In genomic region chr3:15175811-15176210, GRCm38 (mm10) we compare ENCODE assay signal across 21 mouse cellular contexts.
"Had no signal": no experiment of that assay in that cellular context is flagged by ENCODE, and none has a peak within 500 bp of the region (broad histone marks: within the 10 kb centered on the region; RNA-seq: fewer than 3 reads in every experiment).

No protein-coding gene starts in this region.

- H3K9ac ChIP-seq: limb, embryonic 12.5 days; limb, embryonic 15.5 days; liver, embryonic 14.5 days; liver, postnatal 0 days; lung, embryonic 14.5 days; neural tube, embryonic 13.5 days had no signal

- ATAC-seq: intestine, postnatal 0 days; liver, postnatal 0 days; lung, postnatal 0 days had no signal

- H3K27me3 ChIP-seq: limb, embryonic 12.5 days; limb, embryonic 15.5 days; neural tube, embryonic 13.5 days had no signal

- H3K27ac ChIP-seq: left cerebral cortex, adult 2 months; limb, embryonic 12.5 days; limb, embryonic 15.5 days; liver, embryonic 14.5 days; neural tube, embryonic 13.5 days; stomach, postnatal 0 days had no signal

- DNase-seq: kidney, adult 2 months; kidney, postnatal 10 days; kidney, postnatal 36 days; layer of hippocampus, postnatal 36 days; liver, postnatal 0 days; lung, embryonic 14.5 days; midbrain, embryonic 14.5 days; right cerebral cortex, postnatal 14 days; thymus, adult 2 months; thymus, postnatal 14 days had no signal

- H3K4me3 ChIP-seq: left cerebral cortex, adult 2 months; limb, embryonic 12.5 days; limb, embryonic 15.5 days; myocyte; neural tube, embryonic 13.5 days had no signal

- H3K4me1 ChIP-seq: limb, embryonic 15.5 days; neural tube, embryonic 13.5 days had no signal

- H3K4me2 ChIP-seq: limb, embryonic 12.5 days; limb, embryonic 15.5 days; liver, embryonic 11.5 days; lung, embryonic 14.5 days; midbrain, embryonic 11.5 days; neural tube, embryonic 13.5 days had no signal

- H3K36me3 ChIP-seq: limb, embryonic 12.5 days; limb, embryonic 15.5 days; neural tube, embryonic 13.5 days had no signal

- H3K9me3 ChIP-seq: limb, embryonic 12.5 days; limb, embryonic 15.5 days; neural tube, embryonic 13.5 days had no signal
